Mouse (Mus musculus) telencephalon, adult 2 months (tissue): ENCODE results near the gene Mgat5.

Experiments used
- DNase-seq: peaks from one replicate; pipeline ENCODE4 v3.0.0-alpha.2; 2011; ENCODE audit warnings: low read depth, low spot score

The Mgat5 gene

DNA sequence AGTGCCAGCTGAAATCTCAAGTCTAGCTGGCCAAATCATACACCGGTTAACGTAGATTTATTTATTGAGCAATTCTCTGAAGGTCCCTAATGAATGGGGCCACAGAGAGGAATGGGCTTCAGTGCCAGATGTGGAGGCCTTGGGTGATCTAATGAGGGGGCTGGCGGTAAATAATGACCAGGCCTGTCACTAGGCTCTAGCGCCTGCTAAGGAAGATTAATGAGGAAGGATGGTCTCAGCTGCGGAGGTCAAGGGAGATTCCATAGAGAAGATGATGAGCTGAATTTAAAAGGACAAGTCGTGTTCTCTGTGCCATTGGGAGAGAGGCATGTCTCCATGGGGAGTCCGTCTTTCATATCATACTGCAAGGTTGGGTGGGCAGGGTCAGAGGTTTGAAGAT, 178.3 kb downstream of the Mgat5 start:
- DNase-seq = no peak

GRCm38 (mm10) chr1:127387226-127387625, 182.4 kb downstream of the Mgat5 start:
- no peak for DNase-seq

DNA sequence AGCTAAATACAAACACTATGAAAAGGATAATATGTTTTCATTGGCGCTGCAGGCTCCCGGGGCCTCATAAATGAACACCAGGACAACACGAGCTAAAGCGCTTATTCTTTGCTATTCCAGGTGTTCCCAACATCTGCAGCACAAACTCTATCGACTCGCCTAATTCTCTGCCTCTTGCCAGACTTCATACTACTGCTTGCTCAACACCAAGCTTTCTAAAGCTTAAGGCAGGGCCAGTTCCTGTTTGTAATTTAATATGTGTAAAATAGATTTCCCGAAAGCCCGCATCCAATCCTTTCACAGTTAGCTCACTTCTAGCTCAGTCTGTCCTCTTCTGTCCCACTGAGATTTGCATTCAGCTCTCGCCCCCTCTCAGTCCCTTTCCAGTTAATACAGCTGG, 182.8 kb downstream of the Mgat5 start:
- DNase-seq = no peak

DNA sequence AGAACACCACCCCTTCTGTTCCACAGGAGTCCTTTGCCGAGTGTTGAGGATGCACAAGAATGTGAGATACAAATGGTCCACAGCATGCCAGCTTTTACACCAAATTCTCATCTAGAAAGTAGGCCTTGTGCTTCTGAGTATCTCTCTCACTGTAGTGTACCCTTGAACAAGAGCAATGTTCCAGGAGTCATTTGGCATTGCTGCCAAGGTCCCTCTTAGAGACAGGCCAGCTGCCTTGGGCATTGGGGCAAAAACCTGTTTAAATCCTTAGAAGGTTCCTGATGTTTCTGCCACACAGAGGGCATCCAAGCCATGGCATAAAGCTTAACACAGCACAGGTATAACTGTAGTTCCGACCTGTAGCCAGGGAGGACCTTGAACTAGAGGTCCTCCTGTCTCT, 189.9 kb downstream of the Mgat5 start:
- no peak for DNase-seq

GRCm38 (mm10) chr1:127395724-127396123, 190.9 kb downstream of the Mgat5 start:
- no peak for DNase-seq

DNA sequence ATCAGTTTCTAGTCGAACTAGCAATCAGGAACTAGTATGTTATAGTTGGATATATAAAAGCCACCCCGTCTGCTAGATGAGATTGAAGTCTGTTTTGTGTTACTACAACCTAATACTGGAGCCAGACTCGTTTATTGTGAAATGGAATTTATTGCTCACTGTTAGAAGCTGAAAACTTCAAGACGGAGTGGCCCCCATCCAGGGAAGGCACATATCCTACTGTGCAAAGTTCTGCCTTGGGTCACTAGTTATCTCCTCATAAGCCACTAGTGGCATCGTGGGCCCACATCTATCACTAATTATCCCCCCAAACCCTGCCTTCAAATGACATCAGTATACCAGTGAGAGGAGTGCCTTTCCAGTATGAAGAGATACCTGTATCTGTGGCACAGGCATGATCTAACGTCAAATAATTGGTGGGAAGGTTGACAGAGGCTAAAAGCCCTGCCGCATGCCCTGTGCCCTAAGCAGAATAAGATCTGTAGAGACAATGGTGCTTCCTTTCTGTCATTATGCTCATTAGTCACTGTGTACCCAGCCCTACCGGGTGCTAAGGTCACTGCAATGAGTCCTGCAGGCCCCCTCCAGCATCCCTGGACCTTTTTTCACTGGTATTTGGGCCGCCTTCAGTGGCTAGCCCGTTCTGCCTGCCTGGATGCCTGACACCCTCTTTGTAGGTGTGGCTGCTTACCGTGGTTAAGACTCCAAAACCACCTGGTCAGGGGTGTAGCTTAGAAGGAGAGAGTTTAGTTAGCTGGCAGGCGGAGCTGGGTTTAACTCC, 191.9 kb downstream of the Mgat5 start:
- no peak for DNase-seq

GRCm38 (mm10) chr1:127397396-127397795, 192.6 kb downstream of the Mgat5 start:
- no peak for DNase-seq

- DNase-seq = no peak
These were observed 193.4 kb downstream of the Mgat5 start for GRCm38 (mm10) chr1:127398186-127398585.

- DNase-seq = no peak
These were observed 195.4 kb downstream of the Mgat5 start for GRCm38 (mm10) chr1:127400198-127400597.

- DNase-seq = no peak
These were observed 195.9 kb downstream of the Mgat5 start for GRCm38 (mm10) chr1:127400666-127401065.

- DNase-seq = no peak
These were observed 199.8 kb downstream of the Mgat5 start for GRCm38 (mm10) chr1:127404655-127405054.

DNA sequence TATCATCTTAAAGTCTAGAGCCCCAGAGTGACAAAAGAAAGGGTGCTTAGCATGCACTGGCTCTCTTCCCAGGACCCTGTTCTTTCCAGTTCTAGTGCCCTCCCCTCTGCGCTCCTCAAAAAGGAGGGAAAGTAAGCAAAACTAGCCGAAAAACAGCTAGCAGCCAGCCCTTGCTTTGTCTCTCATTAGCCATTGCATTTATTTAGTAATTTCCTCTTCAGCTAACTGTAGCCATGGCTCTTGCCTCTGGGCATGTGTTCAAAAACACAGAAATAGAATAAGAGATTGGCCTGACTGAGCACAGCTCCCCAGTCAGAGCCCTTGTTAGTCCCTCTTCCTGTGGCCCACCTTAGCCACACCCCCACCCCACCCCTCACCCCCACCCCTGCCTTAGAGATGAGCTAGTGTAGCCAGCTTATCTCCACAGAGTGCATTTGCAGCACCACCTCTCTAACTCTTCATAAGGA, 204.2 kb downstream of the Mgat5 start:
- DNase-seq = no peak

- no peak for DNase-seq
These were observed 204.7 kb downstream of the Mgat5 start for GRCm38 (mm10) chr1:127409512-127409911.

- no peak for DNase-seq
These were observed 209.7 kb downstream of the Mgat5 start for GRCm38 (mm10) chr1:127414500-127414899.

- DNase-seq = no peak
These were observed 211.1 kb downstream of the Mgat5 start for GRCm38 (mm10) chr1:127415896-127416295.

GRCm38 (mm10) chr1:127416971-127417370, 212.2 kb downstream of the Mgat5 start:
- DNase-seq = no peak

- DNase-seq = no peak
These were observed 214.2 kb downstream of the Mgat5 start for GRCm38 (mm10) chr1:127418916-127419575.

GRCm38 (mm10) chr1:127419581-127419980, 214.8 kb downstream of the Mgat5 start:
- no peak for DNase-seq

GRCm38 (mm10) chr1:127420383-127420782, 215.6 kb downstream of the Mgat5 start:
- DNase-seq = no peak

- DNase-seq = no peak
These were observed 216.0 kb downstream of the Mgat5 start for GRCm38 (mm10) chr1:127420795-127421194.

DNA sequence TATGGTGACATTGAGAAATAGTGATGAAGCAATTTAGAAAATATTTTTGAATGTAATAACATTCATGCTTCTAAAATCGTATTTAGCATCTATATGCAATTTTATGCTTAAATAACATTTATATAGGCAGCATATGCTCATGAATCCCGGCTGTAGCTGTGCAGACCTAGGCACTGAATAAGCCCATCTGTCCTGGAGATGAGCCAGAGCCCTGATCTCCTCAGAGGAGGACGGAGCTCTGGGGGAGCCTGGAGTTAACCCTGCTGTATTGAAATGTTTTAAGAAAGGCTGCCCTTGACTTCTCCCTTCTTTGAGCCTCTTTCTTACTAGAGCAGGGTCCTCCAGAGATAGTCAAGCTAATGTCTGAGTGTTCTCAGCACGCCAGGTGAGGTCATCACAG, 217.8 kb downstream of the Mgat5 start:
- no peak for DNase-seq

GRCm38 (mm10) chr1:127425021-127425532, 220.3 kb downstream of the Mgat5 start:
- DNase-seq = peak; percentile 69

DNA sequence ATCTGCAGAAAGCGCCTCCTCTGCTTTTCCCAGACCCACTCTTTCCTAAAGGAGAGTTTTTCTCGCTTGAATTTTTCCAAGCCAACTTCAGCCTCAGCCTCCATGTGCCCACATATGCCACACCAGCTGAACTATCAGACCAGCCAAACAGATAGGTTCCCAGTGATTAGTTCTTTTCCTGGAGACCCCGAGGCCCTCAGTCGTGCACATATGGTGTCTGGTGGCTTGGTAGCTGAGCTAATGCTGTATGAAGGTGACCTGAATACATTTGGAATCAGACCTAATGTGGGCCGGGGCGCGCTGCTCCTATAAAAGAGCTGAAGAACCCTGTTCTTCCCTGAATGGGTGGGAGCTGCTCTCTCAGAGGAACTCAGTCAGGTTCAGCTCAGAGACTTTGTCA, 225.5 kb downstream of the Mgat5 start:
- no peak for DNase-seq
